Mouse (Mus musculus) thymus, postnatal 10 days (tissue): ENCODE data around the gene Cacna2d4.
A peak's percentile ranks its signal among the peaks of the same experiment; 100 is the strongest.

Experiments
- DNase-seq, 2 experiments: peaks; one replicate each; pipeline ENCODE4 v3.0.0; 2021; ENCODE audit warnings: low spot score in 2 of 2

The Cacna2d4 gene

DNA sequence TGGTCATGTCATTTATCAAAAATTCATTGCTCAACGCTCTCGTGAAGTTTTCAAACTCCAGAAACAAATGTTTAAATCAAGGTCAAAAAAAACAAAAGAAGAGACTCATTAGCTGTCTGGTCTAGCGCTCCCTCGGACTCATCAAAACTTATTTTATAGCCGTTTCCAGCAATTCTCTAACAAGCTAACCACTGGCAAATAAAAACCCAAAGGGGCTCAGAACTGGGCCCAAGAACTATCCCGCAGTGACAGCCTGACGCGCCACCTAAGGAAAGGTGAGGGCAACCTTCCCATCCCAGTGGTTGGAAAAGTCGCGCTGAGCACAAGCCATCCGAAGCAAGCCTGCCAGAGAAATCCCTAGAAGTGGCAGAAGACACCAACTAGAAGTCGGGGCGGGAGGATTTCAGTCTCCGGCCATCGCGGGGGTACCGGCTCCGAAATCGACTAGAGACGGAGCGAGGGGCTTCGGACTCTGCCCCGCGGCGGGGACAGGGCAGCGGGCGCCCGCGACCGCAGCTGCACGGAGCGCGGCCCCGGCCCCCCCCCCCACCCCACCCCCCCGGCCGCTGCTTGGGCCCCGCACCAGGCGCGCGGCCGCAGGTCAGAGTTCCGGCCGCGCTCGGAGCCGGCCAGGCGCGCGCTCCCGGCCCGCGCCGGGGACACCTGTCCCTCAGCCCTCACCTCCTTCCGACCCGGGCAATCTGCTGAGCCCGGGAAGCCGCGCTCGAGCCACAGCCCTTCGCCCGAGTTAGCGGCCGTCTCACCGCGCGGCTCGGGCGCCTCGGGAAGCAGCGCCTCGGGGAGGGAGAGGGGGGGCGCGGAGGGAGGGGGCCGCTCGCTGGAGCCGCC is 151.7 kb downstream of the Cacna2d4 start:
- peak; percentile 23 to 36 for DNase-seq

GRCm38 (mm10) chr6:119388650-119389012 is 152.3 kb downstream of the Cacna2d4 start:
- DNase-seq, result peak; percentile 94 to 95

DNA sequence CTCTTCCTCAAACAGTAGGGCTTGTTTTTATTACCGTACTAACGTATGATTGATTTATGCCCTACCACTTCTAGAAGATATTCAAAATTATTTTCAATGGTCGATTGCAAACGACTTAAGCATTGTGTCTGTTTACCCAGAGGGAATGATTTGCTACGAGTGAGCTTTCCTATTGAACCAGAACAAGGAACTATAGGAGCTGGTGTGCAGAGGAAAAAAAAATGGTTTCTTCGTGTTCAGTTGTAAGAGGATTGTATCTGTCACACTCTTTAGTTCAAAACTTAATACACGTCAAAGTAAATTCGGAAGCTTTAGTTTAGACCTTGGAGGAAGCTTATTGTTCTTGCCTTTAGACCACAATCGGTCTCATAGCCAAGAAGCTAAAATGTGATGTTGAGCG is 152.8 kb downstream of the Cacna2d4 start:
- no peak for DNase-seq

GRCm38 (mm10) chr6:119390728-119391127 is 154.4 kb downstream of the Cacna2d4 start:
- no peak for DNase-seq

DNA sequence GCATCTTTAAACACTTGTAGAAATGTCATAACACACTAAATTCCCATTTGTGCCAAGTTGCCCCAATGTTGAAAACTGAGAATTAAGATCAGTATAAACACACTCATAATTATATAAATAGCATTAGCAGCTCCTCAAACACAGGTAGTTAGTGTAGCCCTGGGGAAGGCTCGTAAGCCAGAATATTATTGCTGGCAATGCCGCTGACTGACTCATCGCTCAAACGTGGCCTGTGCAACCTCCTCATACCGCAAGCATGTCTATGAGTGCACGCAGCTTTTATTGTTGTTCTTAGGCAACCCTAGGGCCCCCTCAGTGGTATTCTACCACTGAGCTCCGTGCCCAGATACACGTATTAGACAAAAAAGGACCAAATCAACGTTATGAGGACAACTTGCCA is 156.5 kb downstream of the Cacna2d4 start:
- DNase-seq, result no peak

- DNase-seq, result peak in 1 of 2 experiments; percentile 12
Measured at GRCm38 (mm10) chr6:119395421-119396308, 159.3 kb downstream of the Cacna2d4 start.

GRCm38 (mm10) chr6:119396309-119396634 is 159.9 kb downstream of the Cacna2d4 start:
- DNase-seq, result peak; percentile 47 to 58

GRCm38 (mm10) chr6:119399371-119399770 is 163.0 kb downstream of the Cacna2d4 start:
- no peak for DNase-seq

DNA sequence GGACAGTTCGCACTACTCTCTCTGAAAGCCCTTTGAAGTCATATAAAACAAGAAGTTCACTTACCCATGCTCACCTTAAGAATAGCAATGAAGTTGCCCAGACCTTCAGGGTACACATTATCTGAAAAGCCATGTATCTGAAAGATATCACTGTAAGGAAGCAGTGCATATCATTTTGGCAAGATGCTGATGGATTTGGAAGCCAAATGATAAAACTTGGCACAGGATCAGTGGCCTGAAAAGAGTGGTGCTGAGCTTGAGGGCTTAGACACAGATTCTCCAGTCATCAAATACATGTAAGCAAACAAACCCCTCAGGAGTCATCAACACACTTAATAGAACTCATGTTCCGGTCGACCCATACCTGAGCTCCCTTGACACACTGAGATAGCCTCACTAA is 164.3 kb downstream of the Cacna2d4 start:
- DNase-seq, result no peak

DNA sequence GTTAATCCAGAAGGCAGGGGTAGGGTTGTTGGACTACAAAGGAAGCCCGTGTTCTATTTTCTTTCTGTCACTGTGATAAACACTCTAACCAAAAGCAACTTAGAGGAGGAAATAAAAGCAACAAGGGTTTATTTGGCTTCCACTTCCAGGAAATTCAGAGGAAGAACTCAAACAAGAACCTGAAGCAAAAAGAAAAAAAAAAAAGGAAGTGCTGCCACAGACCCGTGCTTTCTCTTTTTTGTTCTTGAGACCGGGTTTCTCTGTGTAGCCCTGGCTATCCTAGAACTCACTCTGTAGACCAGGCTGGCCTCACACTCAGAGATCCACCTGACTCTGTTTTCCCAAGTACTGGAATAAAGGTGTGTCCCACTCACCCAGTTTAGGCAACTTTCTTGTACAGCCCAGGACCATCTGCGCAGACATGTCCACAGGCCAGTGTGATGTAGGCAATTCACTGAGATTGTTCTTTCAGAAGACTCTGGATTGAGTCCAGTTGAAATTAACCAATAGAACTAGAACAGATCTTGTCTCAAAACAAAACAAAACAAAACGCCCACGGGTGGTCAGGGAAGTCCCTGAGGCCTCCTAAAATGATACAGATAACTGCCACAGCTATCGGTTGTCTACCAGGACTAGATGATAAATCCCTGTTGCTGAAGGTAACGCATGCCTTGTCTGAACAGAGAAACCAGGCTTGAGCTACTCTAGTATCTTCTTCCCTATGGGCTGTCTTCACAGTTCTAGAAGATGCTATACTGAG is 165.4 kb downstream of the Cacna2d4 start:
- no peak for DNase-seq
